Mouse (Mus musculus) kidney, adult 2 months (tissue): ENCODE results near the gene Zfp791.

Experiments used
- CTCF ChIP-seq: fragments of 200-500 bp; conservative IDR thresholded peaks from 2 replicates; pipeline ENCODE4 v1.5.1; 2011; ENCODE audit warnings: low read depth, mild to moderate bottlenecking, control low read depth, low read length, moderate library complexity, mixed read lengths; ENCODE audit not compliant: insufficient read depth, insufficient read length
- POLR2A ChIP-seq: fragments of 200-500 bp; IDR thresholded peaks from one replicate; pipeline ENCODE4 v1.6.1; 2011; ENCODE audit warnings: low read depth, low read length, control low read depth

- TF ChIP-seq POLR2A, result no peak
- TF ChIP-seq CTCF, result no peak
Observed at GRCm38 (mm10) chr8:85096196-85096595, 26.7 kb downstream of the Zfp791 start.
